Mouse (Mus musculus) layer of hippocampus, postnatal 14 days (tissue): ENCODE measurements around the gene Tssc4. TPM values are rescaled to one million over a fixed set of nuclear protein-coding genes. Genes with fewer than 3 reads are reported as not detected.

Experiments used
- DNase-seq, 2 experiments: peaks; one replicate each; pipeline ENCODE4 v3.0.0; 2021 to 2022; ENCODE audit warnings: low spot score in 2 of 2, mixed read lengths in 1 of 2
- total RNA-seq, 2 experiments: library from RNA; stranded (reverse); gene quantifications; 2 replicates each; pipeline ENCODE4 v1.2.3; 2021

Gene Tssc4
- total RNA-seq, 2 experiments from 2014 or later, result 51.8 to 56.9 TPM

GRCm38 (mm10) chr7:143044049-143044825, 24.8 kb upstream of the Tssc4 start:
- DNase-seq, result no peak

- no peak for DNase-seq
Observed at GRCm38 (mm10) chr7:143044826-143045206, 24.2 kb upstream of the Tssc4 start.

GRCm38 (mm10) chr7:143046358-143046757, 22.7 kb upstream of the Tssc4 start:
- DNase-seq, result no peak

- DNase-seq, result no peak
Observed at GRCm38 (mm10) chr7:143049331-143049730, 19.7 kb upstream of the Tssc4 start.

GRCm38 (mm10) chr7:143049841-143050816, 18.9 kb upstream of the Tssc4 start:
- no peak for DNase-seq

- DNase-seq, result no peak
Observed at GRCm38 (mm10) chr7:143051316-143051715, 17.7 kb upstream of the Tssc4 start.

- peak; percentile 86 to 87 for DNase-seq
Observed at GRCm38 (mm10) chr7:143052626-143053007, 16.4 kb upstream of the Tssc4 start, which contains the start of gene Cd81. TSS of gene Cd81 (plus strand) at chr7:143052739.

- peak; percentile 76 for DNase-seq
Observed at GRCm38 (mm10) chr7:143053008-143053899, 15.8 kb upstream of the Tssc4 start.

- DNase-seq, result no peak
Observed at GRCm38 (mm10) chr7:143053961-143054611, 15.0 kb upstream of the Tssc4 start.

- DNase-seq, result no peak
Observed at GRCm38 (mm10) chr7:143054612-143054965, 14.5 kb upstream of the Tssc4 start.

- DNase-seq, result no peak
Observed at GRCm38 (mm10) chr7:143055001-143055400, 14.0 kb upstream of the Tssc4 start.

- peak; percentile 42 to 62 for DNase-seq
Observed at GRCm38 (mm10) chr7:143055499-143056186, 13.4 kb upstream of the Tssc4 start.

- DNase-seq, result no peak
Observed at GRCm38 (mm10) chr7:143057023-143057422, 12.0 kb upstream of the Tssc4 start.

GRCm38 (mm10) chr7:143057667-143058220, 11.3 kb upstream of the Tssc4 start:
- no peak for DNase-seq

GRCm38 (mm10) chr7:143058221-143058697, 10.8 kb upstream of the Tssc4 start:
- no peak for DNase-seq

GRCm38 (mm10) chr7:143059202-143059870, 9.7 kb upstream of the Tssc4 start:
- peak; percentile 42 to 70 for DNase-seq

GRCm38 (mm10) chr7:143062704-143063103, 6.3 kb upstream of the Tssc4 start:
- DNase-seq, result no peak

- DNase-seq, result peak in 1 of 2 experiments; percentile 78
Observed at GRCm38 (mm10) chr7:143064226-143064625, 4.8 kb upstream of the Tssc4 start.

- no peak for DNase-seq
Observed at GRCm38 (mm10) chr7:143065692-143066091, 3.4 kb upstream of the Tssc4 start.
